Mouse (Mus musculus) lung, embryonic 14.5 days (tissue): ENCODE data around the gene Galk1. TPM values are rescaled to one million over a fixed set of nuclear protein-coding genes. Genes with fewer than 3 reads are reported as not detected.

ENCODE experiments used
- ATAC-seq: fragments of 200-750 bp; cut with Nextera tagmentation; 2 replicates; pipeline ENCODE4 v1.8.0; 2017; ENCODE audit warnings: mild to moderate bottlenecking, moderate TSS enrichment, moderate library complexity; ENCODE audit not compliant: insufficient read depth
- DNase-seq: peaks from one replicate; pipeline ENCODE4 v3.0.0-alpha.2; 2015
- H3K27ac ChIP-seq: fragments of 300-500 bp; sonication (generic); 2 replicates; pipeline ENCODE4 v1.5.1; 2014; ENCODE audit warnings: low read depth, mild to moderate bottlenecking, moderate library complexity
- H3K27me3 ChIP-seq: fragments of 300-500 bp; sonication (generic); 2 replicates; pipeline ENCODE4 v1.6.1; 2014; ENCODE audit warnings: low read length, control low read depth; ENCODE audit not compliant: insufficient read depth
- H3K36me3 ChIP-seq: fragments of 300-500 bp; sonication (generic); 2 replicates; pipeline ENCODE4 v1.6.1; 2014; ENCODE audit warnings: control low read depth; ENCODE audit not compliant: insufficient read depth
- H3K4me1 ChIP-seq: fragments of 300-500 bp; sonication (generic); 2 replicates; pipeline ENCODE4 v1.6.1; 2014; ENCODE audit warnings: antibody characterized with exemption, control low read depth; ENCODE audit not compliant: insufficient read depth
- H3K4me2 ChIP-seq: fragments of 300-500 bp; sonication (generic); 2 replicates; pipeline ENCODE4 v1.6.1; 2014; ENCODE audit warnings: mild to moderate bottlenecking
- H3K4me3 ChIP-seq: fragments of 300-500 bp; sonication (generic); 2 replicates; pipeline ENCODE4 v1.5.1; 2014; ENCODE audit warnings: low read depth, low read length
- H3K9ac ChIP-seq: fragments of 300-500 bp; sonication (generic); 2 replicates; pipeline ENCODE4 v1.6.1; 2014
- H3K9me3 ChIP-seq: fragments of 300-500 bp; sonication (generic); 2 replicates; pipeline ENCODE4 v1.6.1; 2016; ENCODE audit warnings: low read depth, low read length, control low read depth
- CTCF ChIP-seq: IDR thresholded peaks from 2 replicates; pipeline ENCODE4 v1.5.1; 2016; ENCODE audit warnings: antibody characterized with exemption, low read depth
- WGBS: fragments of 180-500 bp; shearing (Covaris S2); extraction: QIAGEN DNeasy Blood & Tissue Kit; methylation state at CpG from one replicate; pipeline ENCODE4 v1.1.7; 2014; 5-methylcytosine and 5-hydroxymethylcytosine counted together
- polyA plus RNA-seq: library from polyadenylated mRNA; unstranded; fragments of >200 nt; fragmentation: Nextera tagmentation; extraction: Ambion mirVana; gene quantifications from 2 replicates; pipeline ENCODE4 v1.2.1, GENCODE M21; 2014

The Galk1 gene
- polyA plus RNA-seq, 1 experiment from 2014 or later: 208 TPM

DNA sequence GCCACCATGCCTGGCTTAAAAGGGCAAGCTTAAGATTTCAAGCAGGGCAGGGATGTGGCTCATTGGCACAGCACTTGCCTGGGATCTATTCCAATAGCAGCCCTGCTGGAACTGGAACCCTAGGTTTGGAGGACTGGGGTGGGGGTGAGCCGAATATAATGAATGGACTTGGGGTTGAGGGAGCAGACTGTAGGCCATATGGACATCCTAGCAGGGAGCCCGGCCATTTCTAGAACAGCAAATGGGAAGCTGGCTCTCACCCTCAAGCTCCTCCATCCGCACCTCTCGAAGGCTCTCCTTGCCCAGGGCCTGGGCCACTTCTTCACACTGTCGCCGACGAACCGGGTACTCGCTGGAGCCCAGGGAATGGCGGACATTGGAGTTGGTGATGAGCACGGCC lies 2.9 kb downstream of the Galk1 start:
- Histone ChIP-seq H3K36me3 (peaks cover 47% of the 10 kb centered on the region), H3K4me1 (peaks cover 15% of the 10 kb centered on the region), H3K4me3 (no peak overlapping the region), H3K9ac (no peak overlapping the region), H3K27me3 (no peaks in the 10 kb centered on the region), H3K9me3 (no peaks in the 10 kb centered on the region), H3K4me2 (no peak overlapping the region), H3K27ac (no peak overlapping the region)
- WGBS: 90% methylated on average over 11 of the region's 11 CpGs
- no peak for TF ChIP-seq CTCF
- ATAC-seq: no peak
- DNase-seq: no peak

DNA sequence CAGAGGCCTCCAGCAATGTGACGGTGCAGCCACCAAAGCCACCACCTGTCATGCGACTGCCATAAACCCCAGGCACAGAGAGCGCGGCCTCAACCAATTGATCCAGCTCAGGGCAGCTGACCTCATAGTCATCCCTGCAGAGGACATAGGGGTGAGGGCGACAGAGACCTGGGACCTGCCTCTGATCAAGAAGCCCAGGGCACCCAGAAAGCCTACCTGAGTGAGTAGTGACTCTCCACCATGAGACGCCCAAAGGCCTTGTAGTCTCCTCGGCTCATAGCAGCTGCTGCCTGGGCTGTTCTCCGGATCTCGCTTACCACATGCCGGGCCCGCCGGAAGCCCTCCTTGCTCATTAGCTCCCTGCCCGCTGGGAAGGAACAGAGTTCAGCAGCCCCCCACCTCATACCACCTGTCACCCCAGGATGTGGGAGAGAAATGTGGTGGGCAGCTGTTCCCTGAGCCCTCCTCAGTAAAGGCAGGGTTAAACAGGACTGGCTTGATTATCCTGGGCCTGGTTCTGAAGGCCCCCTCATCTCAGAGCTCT lies 3.6 kb downstream of the Galk1 start:
- no peak overlapping the region for H3K9ac ChIP-seq
- ATAC-seq (no peak), DNase-seq (no peak)
- peaks cover 17% of the 10 kb centered on the region for H3K4me1 ChIP-seq
- no peaks in the 10 kb centered on the region for H3K9me3 ChIP-seq
- peaks cover 47% of the 10 kb centered on the region for H3K36me3 ChIP-seq
- no peak for TF ChIP-seq CTCF
- no peak overlapping the region for H3K4me2 ChIP-seq
- 88% methylated on average over 13 of the region's 13 CpGs for WGBS
- no peaks in the 10 kb centered on the region for H3K27me3 ChIP-seq
- H3K27ac ChIP-seq: no peak overlapping the region
- no peak overlapping the region for H3K4me3 ChIP-seq

DNA sequence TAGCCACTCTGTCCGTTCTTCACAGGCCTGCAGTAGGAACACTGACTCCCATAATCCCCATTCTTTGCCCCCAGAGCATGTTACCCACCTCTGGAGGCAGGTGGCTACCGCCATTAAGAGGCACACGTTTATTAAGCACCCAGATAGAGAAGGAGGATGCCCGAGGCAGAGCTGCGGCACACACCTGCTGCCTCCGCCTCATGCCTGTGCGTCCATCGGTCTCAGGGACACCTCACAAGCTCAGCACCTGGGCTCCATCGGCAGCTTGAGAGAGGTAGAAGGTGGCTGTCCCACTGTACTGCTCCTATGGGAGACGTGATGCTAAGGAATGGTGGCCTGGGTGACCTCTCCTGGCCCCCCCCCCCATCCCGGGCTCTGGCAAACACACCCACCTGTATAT lies 4.1 kb downstream of the Galk1 start:
- Histone ChIP-seq H3K4me3 (no peak overlapping the region), H3K9me3 (no peaks in the 10 kb centered on the region), H3K4me2 (no peak overlapping the region), H3K27ac (no peak overlapping the region), H3K36me3 (peaks cover 47% of the 10 kb centered on the region), H3K9ac (no peak overlapping the region), H3K27me3 (no peaks in the 10 kb centered on the region), H3K4me1 (peaks cover 17% of the 10 kb centered on the region)
- TF ChIP-seq CTCF: no peak
- 85% methylated on average over 11 of the region's 11 CpGs for WGBS
- ATAC-seq (no peak), DNase-seq (no peak)

DNA sequence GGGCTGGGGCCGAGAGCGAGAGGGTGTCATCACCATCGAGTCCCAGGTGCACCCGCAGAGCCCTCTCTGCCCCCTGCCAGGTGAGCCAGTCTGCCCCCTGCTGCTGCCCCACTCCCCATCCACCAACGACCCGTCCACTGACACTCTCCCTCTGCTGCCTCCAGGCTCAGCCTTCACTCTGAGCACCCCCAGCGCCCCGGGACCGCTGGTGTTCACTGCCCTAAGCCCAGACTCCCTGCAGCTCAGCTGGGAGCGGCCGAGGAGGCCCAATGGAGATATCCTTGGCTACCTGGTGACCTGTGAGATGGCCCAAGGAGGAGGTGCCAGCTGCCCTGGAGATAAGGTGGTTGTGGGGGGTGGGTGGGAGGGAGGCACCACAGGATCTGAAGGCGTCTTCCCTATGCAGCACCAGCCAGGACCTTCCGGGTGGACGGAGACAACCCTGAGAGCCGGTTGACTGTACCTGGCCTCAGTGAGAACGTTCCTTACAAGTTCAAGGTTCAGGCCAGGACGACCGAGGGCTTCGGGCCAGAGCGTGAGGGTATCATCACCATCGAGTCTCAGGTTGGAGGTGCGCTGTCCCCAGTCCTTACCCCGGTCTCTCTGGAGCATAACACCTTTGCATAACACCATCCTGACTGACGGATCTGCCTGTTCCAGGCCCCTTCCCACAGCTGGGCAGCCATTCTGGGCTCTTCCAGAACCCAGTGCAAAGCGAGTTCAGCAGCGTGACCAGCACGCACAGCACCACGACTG lies 5.2 kb downstream of the Galk1 start:
- no peak for TF ChIP-seq CTCF
- WGBS: 87% methylated on average over 28 of the region's 28 CpGs
- Histone ChIP-seq H3K27me3 (no peaks in the 10 kb centered on the region), H3K9ac (no peak overlapping the region), H3K4me3 (no peak overlapping the region), H3K9me3 (no peaks in the 10 kb centered on the region), H3K4me2 (no peak overlapping the region), H3K36me3 (peaks cover 47% of the 10 kb centered on the region), H3K27ac (no peak overlapping the region), H3K4me1 (peaks cover 13% of the 10 kb centered on the region)
- ATAC-seq (no peak), DNase-seq (no peak)

DNA sequence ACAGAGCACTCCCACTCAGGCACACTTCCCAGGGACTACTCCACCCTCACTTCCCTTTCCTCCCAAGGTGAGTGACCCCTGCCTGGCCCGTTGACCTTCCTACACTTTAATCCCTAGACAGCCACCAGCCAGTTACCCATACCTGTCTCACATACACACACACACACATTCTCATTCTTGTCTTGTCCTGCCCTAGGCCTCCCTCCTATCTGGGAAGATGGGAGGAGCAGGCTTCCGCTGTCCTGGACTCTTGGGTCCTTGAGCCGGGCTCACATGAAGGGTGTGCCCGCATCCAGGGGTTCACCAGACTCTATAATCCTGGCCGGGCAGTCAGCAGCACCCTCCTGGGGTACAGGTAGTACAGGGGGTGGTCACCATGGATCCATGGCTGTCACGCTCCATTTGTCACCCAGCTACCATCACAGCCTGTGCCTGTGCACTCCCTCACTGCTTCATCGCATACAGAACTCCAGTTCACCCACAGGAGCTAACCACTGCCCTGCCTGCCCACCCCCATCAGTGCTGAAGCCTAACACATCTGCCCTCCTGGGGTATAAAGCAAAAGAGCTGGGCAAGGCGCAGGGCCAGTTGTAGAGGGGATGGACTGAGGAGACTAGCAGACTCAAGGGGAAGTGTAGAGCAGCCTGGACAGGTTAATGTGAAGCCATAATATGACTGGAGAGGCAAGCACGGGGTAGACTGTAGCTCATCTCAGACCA lies 6.7 kb downstream of the Galk1 start:
- WGBS: 60% methylated on average over 9 of the region's 9 CpGs
- H3K36me3 ChIP-seq: peaks cover 46% of the 10 kb centered on the region
- 0 out of 2 replicates have a peak overlapping the region, but pooled peaks have one; percentile 24 for H3K9ac ChIP-seq
- no peaks in the 10 kb centered on the region for H3K9me3 ChIP-seq
- no peak for DNase-seq
- H3K27ac ChIP-seq: peak overlapping the region; percentile 22; the same call in 1 of the 2 replicates
- peak; percentile 12; the same call in 1 of the 2 replicates for ATAC-seq
- peak overlapping the region; percentile 33; the same call in 1 of the 2 replicates for H3K4me3 ChIP-seq
- no peak for TF ChIP-seq CTCF
- H3K4me2 ChIP-seq: peak overlapping the region; percentile 68
- H3K27me3 ChIP-seq: no peaks in the 10 kb centered on the region
- peaks cover 7% of the 10 kb centered on the region for H3K4me1 ChIP-seq

DNA sequence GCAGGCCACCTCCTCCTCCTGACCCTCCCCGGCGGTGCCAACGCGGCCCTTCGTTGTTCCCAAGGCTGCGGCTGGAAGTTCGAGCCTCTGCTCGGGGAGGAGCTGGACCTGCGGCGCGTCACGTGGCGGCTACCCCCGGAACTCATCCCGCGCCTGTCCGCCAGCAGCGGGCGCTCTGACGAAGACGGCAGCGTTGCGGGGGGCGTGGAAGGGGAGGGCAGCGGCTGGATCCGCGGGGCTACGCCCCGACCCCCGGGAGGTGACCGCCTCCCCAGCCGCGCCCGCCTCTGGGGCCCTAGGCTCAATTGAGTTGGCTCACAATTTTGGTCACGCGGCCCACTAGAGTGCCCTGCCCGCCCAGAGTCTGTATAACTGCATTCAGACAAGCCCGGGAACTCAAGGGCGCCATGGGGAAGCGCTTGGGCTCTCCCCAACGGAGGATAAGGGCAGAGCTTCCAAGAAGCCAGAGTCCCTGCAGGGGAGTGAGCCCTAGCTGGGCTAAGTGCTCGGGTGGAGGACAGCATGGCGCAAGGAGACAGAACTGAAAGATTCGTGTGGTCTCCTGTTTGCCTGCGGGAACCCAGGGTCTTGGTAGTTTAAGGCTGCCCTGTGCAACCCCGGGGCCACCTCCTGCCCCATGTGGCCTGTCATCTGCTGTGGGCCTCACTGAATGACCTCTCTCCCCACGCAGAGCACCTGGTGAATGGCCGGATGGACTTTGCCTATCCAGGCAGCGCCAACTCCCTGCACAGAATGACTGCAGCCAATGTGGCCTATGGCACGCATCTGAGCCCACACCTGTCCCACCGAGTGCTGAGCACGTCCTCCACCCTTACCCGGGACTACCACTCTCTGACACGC lies 7.4 kb downstream of the Galk1 start:
- peak overlapping the region; percentile 56 for H3K9ac ChIP-seq
- peaks cover 7% of the 10 kb centered on the region for H3K4me1 ChIP-seq

More for the DNA sequence above, 7.4 kb downstream of the Galk1 start:
- peak overlapping the region; percentile 33 for H3K4me3 ChIP-seq
- H3K9me3 ChIP-seq: no peaks in the 10 kb centered on the region
- peak overlapping the region; percentile 68 for H3K4me2 ChIP-seq
- peaks cover 38% of the 10 kb centered on the region for H3K36me3 ChIP-seq
- peak; percentile 67 for TF ChIP-seq CTCF
- no peaks in the 10 kb centered on the region for H3K27me3 ChIP-seq
- peak overlapping the region; percentile 78 for H3K27ac ChIP-seq
- DNase-seq (peak; percentile 95), ATAC-seq (peak; percentile 88)
- WGBS: 2% methylated on average over 54 of the region's 54 CpGs
